Mouse (Mus musculus): ENCODE measurements at regions not wholly inside any gene's neighbourhood (a gene's known extent, or its start where the extent isn't known, plus 50 kb on each side); places are given as distances from the start of the nearest gene placed in this dataset.
"Not testable (repeated sequence)": the region's sequence is repeated elsewhere in the genome, so short reads cannot be mapped to it uniquely, and the experiment has no call there.

GRCm38 (mm10) chr14:33691690-33692089, 102.7 kb downstream of the Ptpn20 start:
- DNase-seq (ENCODE audit: low read depth): peak; percentile 3

- DNase-seq (ENCODE audit: low read depth): no peak
Measured at GRCm38 (mm10) chr14:33694224-33694623, 105.2 kb downstream of the Ptpn20 start.

- DNase-seq (ENCODE audit: low read depth): peak; percentile 66
Measured at GRCm38 (mm10) chr14:33695362-33695982, 106.5 kb downstream of the Ptpn20 start.

GRCm38 (mm10) chr14:33696817-33697216, 107.8 kb downstream of the Ptpn20 start:
- no peak for DNase-seq (ENCODE audit: low read depth)

- peak; percentile 9 for DNase-seq (ENCODE audit: low read depth)
Measured at GRCm38 (mm10) chr14:33699777-33700438, 110.9 kb downstream of the Ptpn20 start.

- no peak for DNase-seq (ENCODE audit: low read depth)
Measured at GRCm38 (mm10) chr14:33707661-33708297, 118.8 kb downstream of the Ptpn20 start.

- DNase-seq (ENCODE audit: low read depth): no peak
Measured at GRCm38 (mm10) chr14:33708298-33708665, 119.3 kb downstream of the Ptpn20 start.

- no peak for DNase-seq (ENCODE audit: low read depth)
Measured at GRCm38 (mm10) chr14:33712458-33712857, 123.5 kb downstream of the Ptpn20 start.

GRCm38 (mm10) chr14:33719651-33720050, 130.6 kb downstream of the Ptpn20 start:
- DNase-seq (ENCODE audit: low read depth): no peak

GRCm38 (mm10) chr14:33722379-33723145, 133.6 kb downstream of the Ptpn20 start:
- DNase-seq (ENCODE audit: low read depth): not testable (repeated sequence)

GRCm38 (mm10) chr14:33726500-33726899, 137.5 kb downstream of the Ptpn20 start:
- DNase-seq (ENCODE audit: low read depth): no peak

GRCm38 (mm10) chr14:33729115-33729884, 140.3 kb downstream of the Ptpn20 start:
- DNase-seq (ENCODE audit: low read depth): no peak

GRCm38 (mm10) chr14:33732698-33733097, 143.7 kb downstream of the Ptpn20 start:
- DNase-seq (ENCODE audit: low read depth): no peak

GRCm38 (mm10) chr14:33734446-33735043, 145.5 kb downstream of the Ptpn20 start:
- DNase-seq (ENCODE audit: low read depth): no peak

GRCm38 (mm10) chr14:33735653-33736052, 146.6 kb downstream of the Ptpn20 start:
- DNase-seq (ENCODE audit: low read depth): no peak

- no peak for DNase-seq (ENCODE audit: low read depth)
Measured at GRCm38 (mm10) chr14:33746181-33746580, 157.2 kb downstream of the Ptpn20 start.

- no peak for DNase-seq (ENCODE audit: low read depth)
Measured at GRCm38 (mm10) chr14:33759656-33760055, 163.7 kb upstream of the Gdf10 start.

- DNase-seq (ENCODE audit: low read depth): no peak
Measured at GRCm38 (mm10) chr14:33763641-33764046, 159.7 kb upstream of the Gdf10 start.

- DNase-seq (ENCODE audit: low read depth): no peak
Measured at GRCm38 (mm10) chr14:33765767-33766166, 157.6 kb upstream of the Gdf10 start.

- no peak for DNase-seq (ENCODE audit: low read depth)
Measured at GRCm38 (mm10) chr14:33772374-33772773, 151.0 kb upstream of the Gdf10 start.

GRCm38 (mm10) chr14:33789556-33789955, 133.8 kb upstream of the Gdf10 start:
- DNase-seq (ENCODE audit: low read depth): no peak

Measured in NIH3T3 (cell line).